Mouse (Mus musculus) embryonic fibroblast, embryonic 13.5 days (primary cell): Measurements from ENCODE around the gene Calr3.
A peak's percentile ranks its signal among the peaks of the same experiment; 100 is the strongest.

ENCODE experiments used
- CTCF ChIP-seq: IDR thresholded peaks from 2 replicates; pipeline ENCODE4 v1.5.1; 2011; ENCODE audit warnings: mild to moderate bottlenecking, control low read depth, low read length, moderate library complexity, borderline replicate concordance; ENCODE audit not compliant: insufficient read depth
- POLR2A ChIP-seq: IDR thresholded peaks from 2 replicates; pipeline ENCODE4 v1.6.1; 2011; ENCODE audit warnings: low read depth, mild to moderate bottlenecking, control low read depth, low read length, moderate library complexity

DNA sequence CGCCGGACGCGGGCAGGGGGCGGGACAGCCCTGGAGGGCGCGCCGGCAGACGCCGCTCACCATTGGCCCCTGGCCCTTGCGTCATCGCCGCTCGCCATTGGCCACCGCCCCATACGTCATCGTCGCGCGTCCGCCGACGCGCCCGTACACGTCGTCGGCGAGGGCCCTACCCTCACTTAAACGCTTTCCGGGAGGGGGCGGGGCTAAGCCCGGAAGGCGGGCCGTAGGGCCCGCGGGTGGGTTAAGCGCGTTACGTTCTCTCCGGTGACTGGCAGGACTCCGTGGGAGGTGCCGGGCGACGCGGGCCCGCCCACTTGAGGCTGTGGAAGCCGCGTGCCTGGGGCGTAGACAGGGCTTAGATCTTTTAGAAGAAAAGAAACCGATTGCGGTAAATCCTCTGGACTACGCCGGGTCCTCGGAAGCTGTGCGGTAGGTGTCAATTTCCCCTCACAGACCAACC is 49.0 kb upstream of the Calr3 start:
- TF ChIP-seq POLR2A (peak; percentile 69), CTCF (no peak)
